Mouse (Mus musculus) MEL (cell line): ENCODE measurements around the gene Lats2. TPM values are rescaled to one million over a fixed set of nuclear protein-coding genes. Genes with fewer than 3 reads are reported as not detected.
"Not testable (repeated sequence)": the region's sequence is repeated elsewhere in the genome, so short reads cannot be mapped to it uniquely, and the experiment has no call there.

Experiments used
- DNase-seq: peaks from one replicate; pipeline ENCODE4 v3.0.0; 2011; ENCODE audit warnings: low read depth, low spot score
- H3K27ac ChIP-seq: 2 replicates; pipeline ENCODE4 v1.5.1; 2012; ENCODE audit warnings: low read depth, mild to moderate bottlenecking, control low read depth, low read length, moderate library complexity; ENCODE audit not compliant: control insufficient read depth
- H3K27me3 ChIP-seq, 2 experiments: fragments of 150-350 bp in 1 of 2; sonication (generic) in 1 of 2; 2 replicates each; pipeline ENCODE4 v1.6.1; 2012; ENCODE audit warnings: low read length in 2 of 2, mild to moderate bottlenecking in 2 of 2, improper control_type of control experiment in 1 of 2, moderate library complexity in 1 of 2; ENCODE audit not compliant: insufficient read depth in 2 of 2, control insufficient read depth in 1 of 2
- H3K36me3 ChIP-seq, 2 experiments: 2 replicates each; pipeline ENCODE4 v1.6.1; 2012 to 2014; ENCODE audit warnings: low read length in 2 of 2, improper control_type of control experiment in 1 of 2, inconsistent platforms in 1 of 2, mild to moderate bottlenecking in 1 of 2; ENCODE audit not compliant: insufficient read depth in 2 of 2, control insufficient read depth in 1 of 2
- H3K4me1 ChIP-seq, 2 experiments: fragments of 150-350 bp in 1 of 2; sonication (generic) in 1 of 2; 2 replicates each; pipeline ENCODE4 v1.6.1; 2012; ENCODE audit warnings: low read length in 2 of 2, improper control_type of control experiment in 1 of 2, mild to moderate bottlenecking in 1 of 2; ENCODE audit not compliant: insufficient read depth in 2 of 2, control insufficient read depth in 1 of 2
- H3K4me3 ChIP-seq, 2 experiments: fragments of 150-350 bp in 1 of 2; sonication (generic) in 1 of 2; 2 replicates each; pipeline ENCODE4 v1.5.1; 2012; ENCODE audit warnings: low read depth in 2 of 2, low read length in 2 of 2, mild to moderate bottlenecking in 2 of 2, moderate library complexity in 2 of 2, control low read depth in 1 of 2, improper control_type of control experiment in 1 of 2; ENCODE audit not compliant: control insufficient read depth in 1 of 2, insufficient read depth in 1 of 2
- H3K79me2 ChIP-seq: 2 replicates; pipeline ENCODE4 v1.6.1; 2012; ENCODE audit warnings: mild to moderate bottlenecking, low read length, moderate library complexity; ENCODE audit not compliant: control insufficient read depth, poor library complexity, insufficient read depth
- H3K9ac ChIP-seq: 2 replicates; pipeline ENCODE4 v1.6.1; 2012; ENCODE audit warnings: low read depth, mild to moderate bottlenecking, control low read depth, low read length, moderate library complexity; ENCODE audit not compliant: control insufficient read depth, poor library complexity, severe bottlenecking
- H3K9me3 ChIP-seq: fragments of 150-350 bp; sonication (generic); replicated peaks from 2 replicates; pipeline ENCODE4 v1.6.1; 2012; ENCODE audit warnings: mild to moderate bottlenecking, low read length, improper control_type of control experiment, moderate library complexity; ENCODE audit not compliant: insufficient read depth
- BHLHE40 ChIP-seq: IDR thresholded peaks from 2 replicates; pipeline ENCODE4 v1.6.1; 2012; ENCODE audit warnings: low read depth, mild to moderate bottlenecking, inconsistent platforms, low read length, improper control_type of control experiment, borderline replicate concordance
- CHD1 ChIP-seq: IDR thresholded peaks from 2 replicates; pipeline ENCODE4 v1.6.1; 2012; ENCODE audit warnings: low read depth, mild to moderate bottlenecking, inconsistent platforms, low read length, improper control_type of control experiment
- E2F4 ChIP-seq: IDR thresholded peaks from 2 replicates; pipeline ENCODE4 v1.6.1; 2011; ENCODE audit warnings: low read depth, low read length, improper control_type of control experiment, borderline replicate concordance
- ELF1 ChIP-seq: IDR thresholded peaks from 2 replicates; pipeline ENCODE4 v1.6.1; 2014; ENCODE audit warnings: low read depth, mild to moderate bottlenecking, inconsistent platforms, low read length, improper control_type of control experiment, moderate library complexity
- ETS1 ChIP-seq: IDR thresholded peaks from 2 replicates; pipeline ENCODE4 v1.6.1; 2012; ENCODE audit warnings: low read depth, mild to moderate bottlenecking, inconsistent platforms, low read length, improper control_type of control experiment, moderate library complexity
- GATA1 ChIP-seq: IDR thresholded peaks from 2 replicates; pipeline ENCODE4 v1.6.1; 2011; ENCODE audit warnings: low read depth, low read length, improper control_type of control experiment
- KAT2A ChIP-seq: conservative IDR thresholded peaks from 2 replicates; pipeline ENCODE4 v1.6.1; 2012; ENCODE audit warnings: low read depth, low read length, improper control_type of control experiment, inconsistent platforms
- MAZ ChIP-seq: IDR thresholded peaks from 2 replicates; pipeline ENCODE4 v1.6.1; 2012; ENCODE audit warnings: low read depth, mild to moderate bottlenecking, inconsistent platforms, low read length, improper control_type of control experiment
- MXI1 ChIP-seq: IDR thresholded peaks from 2 replicates; pipeline ENCODE4 v1.6.1; 2011; ENCODE audit warnings: mild to moderate bottlenecking, low read depth, low read length, improper control_type of control experiment
- NELFE ChIP-seq: IDR thresholded peaks from 2 replicates; pipeline ENCODE4 v1.6.1; 2011; ENCODE audit warnings: low read depth, low read length, improper control_type of control experiment
- NRF1 ChIP-seq: IDR thresholded peaks from 2 replicates; pipeline ENCODE4 v1.6.1; 2014; ENCODE audit warnings: low read depth, mild to moderate bottlenecking, inconsistent platforms, low read length, improper control_type of control experiment, moderate library complexity; ENCODE audit not compliant: poor library complexity, insufficient read depth, severe bottlenecking
- POLR2A ChIP-seq, 2 experiments: IDR thresholded peaks; 2 replicates each; pipeline ENCODE4 v1.6.1; 2011 to 2012; ENCODE audit warnings: low read length in 2 of 2, mild to moderate bottlenecking in 2 of 2, control low read depth in 1 of 2, improper control_type of control experiment in 1 of 2, low read depth in 1 of 2, moderate library complexity in 1 of 2; ENCODE audit not compliant: control insufficient read depth in 1 of 2, insufficient read depth in 1 of 2, poor library complexity in 1 of 2
- RCOR1 ChIP-seq: IDR thresholded peaks from 2 replicates; pipeline ENCODE4 v1.6.1; 2012; ENCODE audit warnings: low read depth, mild to moderate bottlenecking, inconsistent platforms, low read length, improper control_type of control experiment
- TBP ChIP-seq: IDR thresholded peaks from 2 replicates; pipeline ENCODE4 v1.8.0; 2011; ENCODE audit warnings: low read depth, low read length, improper control_type of control experiment
- TCF12 ChIP-seq: IDR thresholded peaks from 2 replicates; pipeline ENCODE4 v1.6.1; 2014; ENCODE audit warnings: low read depth, mild to moderate bottlenecking, inconsistent platforms, low read length, improper control_type of control experiment, moderate library complexity
- UBTF ChIP-seq: IDR thresholded peaks from 2 replicates; pipeline ENCODE4 v1.6.1; 2012; ENCODE audit warnings: low read depth, mild to moderate bottlenecking, inconsistent platforms, low read length, improper control_type of control experiment, moderate library complexity, borderline replicate concordance; ENCODE audit not compliant: insufficient read depth
- ZC3H11A ChIP-seq: IDR thresholded peaks from 2 replicates; pipeline ENCODE4 v1.6.1; 2012; ENCODE audit warnings: low read depth, mild to moderate bottlenecking, inconsistent platforms, low read length, improper control_type of control experiment
- polyA plus RNA-seq, 2 experiments: library from polyadenylated mRNA; stranded (reverse) in 1 of 2; unstranded in 1 of 2; fragments of >175 nt in 1 of 2; fragments of >200 nt in 1 of 2; gene quantifications; 2 replicates each; pipeline versions ENCODE4 v1.2.1 to v1.2.4; 2012; ENCODE audit warnings: low replicate concordance in 2 of 2, low read depth in 1 of 2; ENCODE audit not compliant: insufficient read length in 2 of 2, insufficient read depth in 1 of 2, missing spikeins in 1 of 2
- total RNA-seq: library from RNA; depleted of rRNA; stranded (reverse); fragments of 300-350 nt; gene quantifications from 2 replicates; pipeline ENCODE4 v1.2.3, GENCODE M21; 2012

The Lats2 gene
- total and polyA plus RNA-seq, 3 experiments = 1.1 to 2.6 TPM; not detected in 1

- TF ChIP-seq GATA1 (peak; percentile 96), ZC3H11A (no peak), KAT2A (no peak)
These were observed 4.7 kb downstream of the Lats2 start (continued) for GRCm38 (mm10) chr14:57753351-57753992.

GRCm38 (mm10) chr14:57751006-57751405, 7.2 kb downstream of the Lats2 start:
- not testable (repeated sequence) for H3K27ac ChIP-seq, H3K79me2 ChIP-seq, H3K27me3 ChIP-seq, H3K9ac ChIP-seq, DNase-seq, H3K4me3 ChIP-seq, H3K9me3 ChIP-seq
- H3K4me1 ChIP-seq = peaks cover 7 to 14% of the 10 kb centered on the region in 2 experiments
- peaks cover 0 to 16% of the 10 kb centered on the region in 2 experiments; a peak in 2 of 4 replicates for H3K36me3 ChIP-seq

- Histone ChIP-seq H3K4me3 (no peak overlapping the region), H3K27ac (no peak overlapping the region), H3K9me3 (no peaks in the 10 kb centered on the region), H3K9ac (no peak overlapping the region), H3K4me1 (peaks cover 7 to 14% of the 10 kb centered on the region in 2 experiments), H3K79me2 (peaks cover 3% of the 10 kb centered on the region; the same call in 1 of the 2 replicates), H3K36me3 (peaks cover 0 to 20% of the 10 kb centered on the region in 2 experiments; a peak in 2 of 4 replicates)
- no peak for DNase-seq
- TF ChIP-seq MAZ = no peak
- no peak for TF ChIP-seq UBTF
- no peak for TF ChIP-seq BHLHE40
- TF ChIP-seq ELF1 = no peak
- no peak for TF ChIP-seq NELFE
- TF ChIP-seq KAT2A = no peak
- no peak for TF ChIP-seq GATA1
- TF ChIP-seq ETS1 = no peak
- TF ChIP-seq NRF1 = no peak
- no peak for TF ChIP-seq TBP
- TF ChIP-seq TCF12 = no peak
- TF ChIP-seq CHD1 = no peak
- TF ChIP-seq E2F4 = no peak
- no peak for TF ChIP-seq RCOR1
- TF ChIP-seq POLR2A (IDR thresholded peaks at IDR 0.05; ENCODE audit: control insufficient read depth in 1 of 2, insufficient read depth in 1 of 2, low read depth in 1 of 2, low read length in 2 of 2, poor library complexity in 1 of 2) = no peak
- TF ChIP-seq MXI1 = no peak
- TF ChIP-seq, all 39 proteins: peak for 0
- peaks cover 3 to 4% of the 10 kb centered on the region in 2 experiments for H3K27me3 ChIP-seq
These were observed 8.7 kb downstream of the Lats2 start for GRCm38 (mm10) chr14:57749501-57749900.
